19 mouse cellular contexts compared by ENCODE assay signal in the genomic region with DNA sequence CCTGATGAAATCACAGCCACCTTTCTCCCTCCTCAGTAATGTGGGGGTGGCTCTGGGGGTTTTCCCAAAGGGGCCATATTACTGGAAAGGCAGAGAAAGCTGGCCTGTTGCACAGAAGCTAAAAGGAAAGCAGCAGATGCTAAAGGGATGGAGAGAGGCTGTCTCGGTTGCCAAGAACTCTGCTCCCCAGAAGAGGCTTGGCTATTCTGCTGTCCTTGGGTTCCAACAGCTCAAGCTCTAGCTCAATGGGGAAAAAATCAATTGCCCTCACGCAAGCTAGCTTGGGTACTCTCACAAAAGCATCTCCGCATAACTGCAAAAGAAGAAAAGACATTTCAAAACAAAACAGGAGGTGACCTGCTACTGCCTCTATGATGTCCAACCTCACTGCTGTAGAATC.
DNase-seq lines count a peak whose midpoint lies in the region; ATAC-seq lines count a peak whose summit lies in the region.
"Had no signal": no experiment of that assay in that cellular context is flagged by ENCODE, and none has a peak within 500 bp of the region (broad histone marks: within the 10 kb centered on the region; RNA-seq: fewer than 3 reads in every experiment).

No protein-coding gene starts in this region.

- no peak overlapping the region for H3K4me2 ChIP-seq in forebrain, embryonic 13.5 days
- no peak overlapping the region for H3K4me2 ChIP-seq in forebrain, embryonic 16.5 days (ENCODE audit: low read length)
- no peak overlapping the region for H3K4me2 ChIP-seq in hindbrain, embryonic 13.5 days
- H3K4me2 ChIP-seq in hindbrain, embryonic 16.5 days (ENCODE audit: low read length): no peak overlapping the region
- H3K4me2 ChIP-seq: heart, embryonic 13.5 days had no signal

- H3K36me3 ChIP-seq in forebrain, embryonic 13.5 days (ENCODE audit: poor library complexity, severe bottlenecking): no peaks in the 10 kb centered on the region
- no peaks in the 10 kb centered on the region for H3K36me3 ChIP-seq in forebrain, embryonic 16.5 days (ENCODE audit: control insufficient read depth, insufficient read depth)
- H3K36me3 ChIP-seq in hindbrain, embryonic 13.5 days: no peaks in the 10 kb centered on the region
- H3K36me3 ChIP-seq in hindbrain, embryonic 16.5 days (ENCODE audit: control insufficient read depth, insufficient read depth, low read length): no peaks in the 10 kb centered on the region
- H3K36me3 ChIP-seq: embryonic facial prominence, embryonic 10.5 days; heart, embryonic 13.5 days had no signal

- H3K27me3 ChIP-seq in forebrain, embryonic 13.5 days: no peaks in the 10 kb centered on the region
- H3K27me3 ChIP-seq in forebrain, embryonic 16.5 days (replicated peaks; ENCODE audit: control insufficient read depth, insufficient read depth, low read length): no peaks in the 10 kb centered on the region
- H3K27me3 ChIP-seq in hindbrain, embryonic 13.5 days: 0 out of 2 replicates have a peak, but pooled peaks cover 11% of the 10 kb centered on the region
- no peaks in the 10 kb centered on the region for H3K27me3 ChIP-seq in hindbrain, embryonic 16.5 days (replicated peaks; ENCODE audit: control insufficient read depth, insufficient read depth, low read length)
- H3K27me3 ChIP-seq: CH12.LX; heart, embryonic 13.5 days had no signal

- ATAC-seq in forebrain, embryonic 13.5 days: no peak
- no peak for ATAC-seq in forebrain, embryonic 16.5 days
- ATAC-seq in hindbrain, embryonic 13.5 days (ENCODE audit: low FRiP score): no peak
- ATAC-seq in hindbrain, embryonic 16.5 days: no peak
- ATAC-seq: activated CD4-positive, CD25-positive, alpha-beta regulatory T cell, adult 4 months; forebrain, postnatal 0 days; hindbrain, postnatal 0 days; Patski had no signal

- DNase-seq in cerebellum, adult 9-10 months: peak; percentile 5
- DNase-seq in cerebellum, adult 18-20 months: no peak
- peak; percentile 44 for DNase-seq in brain, adult 2 months (ENCODE audit: low read depth, low spot score)
- DNase-seq: forebrain, postnatal 0 days; gastrocnemius, postnatal 14 days; heart, postnatal 36 days; kidney, adult 11 months; kidney, adult 9 months had no signal

- 0 out of 2 replicates have a peak, but pooled peaks cover 5% of the 10 kb centered on the region for H3K4me1 ChIP-seq in forebrain, embryonic 13.5 days
- H3K4me1 ChIP-seq in forebrain, embryonic 16.5 days (replicated peaks; ENCODE audit: control insufficient read depth, insufficient read depth, low read length): peaks cover 3% of the 10 kb centered on the region; the same call in 1 of the 2 replicates
- H3K4me1 ChIP-seq in hindbrain, embryonic 13.5 days (replicated peaks): peaks cover 12% of the 10 kb centered on the region
- H3K4me1 ChIP-seq in hindbrain, embryonic 16.5 days (ENCODE audit: control insufficient read depth, insufficient read depth, low read depth, low read length): no peaks in the 10 kb centered on the region

- no peak overlapping the region for H3K4me3 ChIP-seq in forebrain, embryonic 13.5 days
- no peak overlapping the region for H3K4me3 ChIP-seq in forebrain, embryonic 16.5 days (replicated peaks; ENCODE audit: low read length)
- no peak overlapping the region for H3K4me3 ChIP-seq in hindbrain, embryonic 13.5 days
- H3K4me3 ChIP-seq in hindbrain, embryonic 16.5 days (ENCODE audit: low read length): no peak overlapping the region
- H3K4me3 ChIP-seq: embryonic facial prominence, embryonic 10.5 days; heart, embryonic 13.5 days had no signal

- no peak overlapping the region for H3K9ac ChIP-seq in forebrain, embryonic 13.5 days
- no peak overlapping the region for H3K9ac ChIP-seq in forebrain, embryonic 16.5 days (replicated peaks; ENCODE audit: low read depth, low read length)
- no peak overlapping the region for H3K9ac ChIP-seq in hindbrain, embryonic 13.5 days
- H3K9ac ChIP-seq in hindbrain, embryonic 16.5 days (ENCODE audit: low read depth, low read length): no peak overlapping the region
- H3K9ac ChIP-seq: forebrain, postnatal 0 days; heart, embryonic 13.5 days had no signal

- no peaks in the 10 kb centered on the region for H3K9me3 ChIP-seq in forebrain, embryonic 13.5 days (replicated peaks)
- H3K9me3 ChIP-seq in forebrain, embryonic 16.5 days (ENCODE audit: control insufficient read depth, low read length): no peaks in the 10 kb centered on the region
- no peaks in the 10 kb centered on the region for H3K9me3 ChIP-seq in hindbrain, embryonic 13.5 days
- H3K9me3 ChIP-seq in hindbrain, embryonic 16.5 days (ENCODE audit: control insufficient read depth, low read length): no peaks in the 10 kb centered on the region
- H3K9me3 ChIP-seq: embryonic facial prominence, embryonic 10.5 days; heart, embryonic 13.5 days had no signal

- H3K27ac ChIP-seq in forebrain, embryonic 13.5 days: peak overlapping the region; percentile 21; the same call in 1 of the 2 replicates
- H3K27ac ChIP-seq in forebrain, embryonic 16.5 days (ENCODE audit: low read length): no peak overlapping the region
- H3K27ac ChIP-seq in hindbrain, embryonic 13.5 days: 0 out of 2 replicates have a peak overlapping the region, but pooled peaks have one; percentile 2
- no peak overlapping the region for H3K27ac ChIP-seq in hindbrain, embryonic 16.5 days (ENCODE audit: low read depth, low read length)
- H3K27ac ChIP-seq: embryonic facial prominence, embryonic 10.5 days; heart, embryonic 13.5 days; hindbrain, postnatal 0 days; kidney, postnatal 0 days had no signal

- 53% methylated on average over 3 of the region's 3 CpGs for WGBS in forebrain, embryonic 13.5 days
- 57% methylated on average over 3 of the region's 3 CpGs for whole genome bisulfite sequencing in forebrain, embryonic 16.5 days
- whole genome bisulfite sequencing in hindbrain, embryonic 13.5 days: 66% methylated on average over 3 of the region's 3 CpGs
- WGBS in hindbrain, embryonic 16.5 days: 64% methylated on average over 3 of the region's 3 CpGs

Comparison
In these comparisons a context has a peak if more than half of its experiments do, and no peak if none do; other contexts are left out.
1. DNase-seq: peak in cerebellum, adult 9-10 months (single experiment) and brain, adult 2 months (single experiment); none in cerebellum, adult 18-20 months (0 of 2).
2. H3K27ac ChIP-seq: peak in forebrain, embryonic 13.5 days (single experiment) and hindbrain, embryonic 13.5 days (single experiment); none in forebrain, embryonic 16.5 days (single experiment) and hindbrain, embryonic 16.5 days (single experiment).